Mouse (Mus musculus) T-helper 2 cell (primary cell): ENCODE data around the gene Ptpn6.

Experiments
- in situ Hi-C: fragments of 300-600 bp; cut with MboI, MseI; formaldehyde crosslinking; loops from one replicate; pipeline ENCODE4 v1.15.1; 2025; ENCODE audit warnings: high pct_unique_total_duplicates

The Ptpn6 gene

DNA sequence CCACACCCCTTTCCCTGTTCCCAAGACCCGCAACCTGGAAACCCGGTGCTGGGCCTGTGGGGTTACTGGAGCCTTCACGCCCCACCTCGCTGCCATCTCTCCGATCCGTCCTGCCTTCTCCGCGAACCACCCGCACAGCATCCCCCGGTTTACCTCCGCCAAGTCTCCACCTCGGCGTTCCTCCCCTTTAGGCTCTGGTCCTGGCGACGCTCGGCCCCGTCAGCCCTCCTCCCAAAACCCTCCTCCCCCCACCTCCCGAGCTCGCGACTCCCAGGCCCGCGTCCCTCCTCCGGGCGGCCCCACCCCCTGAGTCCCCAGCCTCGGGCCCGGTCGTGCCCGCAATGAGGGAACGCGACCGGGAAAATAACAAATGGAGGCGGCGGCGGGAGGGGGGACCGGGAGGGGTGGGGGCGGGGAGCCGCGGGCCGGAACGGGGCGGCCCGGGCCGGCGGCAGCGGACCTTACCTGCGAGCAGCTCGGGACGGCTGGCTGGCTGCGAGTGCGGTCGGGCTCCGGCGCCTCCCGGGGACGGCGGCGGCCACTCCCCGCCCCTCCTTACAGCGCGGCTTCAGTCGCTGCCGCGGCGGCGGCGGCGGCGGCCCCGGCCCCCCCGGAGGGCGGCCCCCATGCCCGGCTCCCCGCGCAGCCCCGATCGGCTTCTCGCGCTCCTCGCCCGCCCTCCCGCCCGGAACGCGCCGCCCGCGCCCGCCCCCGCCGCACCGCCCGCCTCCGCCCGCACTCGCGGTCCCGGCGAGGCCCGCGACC lies 17.5 kb upstream of the Ptpn6 start, which contains the start of the genes Gm45234 and Atn1:
Gene Gm45234 (minus strand): TSS at position 191 of the 765 bp plus-strand sequence.
Gene Atn1 (minus strand): TSS at position 694 of the 765 bp plus-strand sequence.
- in situ Hi-C loops = no loop called here

- in situ Hi-C loops = no loop called here
Measured at GRCm38 (mm10) chr6:124755306-124755705, 16.8 kb upstream of the Ptpn6 start.

- in situ Hi-C loops = no loop called here
Measured at GRCm38 (mm10) chr6:124753861-124754260, 15.3 kb upstream of the Ptpn6 start.

GRCm38 (mm10) chr6:124750405-124750804 lies 11.9 kb upstream of the Ptpn6 start:
- in situ Hi-C loops = no loop called here

DNA sequence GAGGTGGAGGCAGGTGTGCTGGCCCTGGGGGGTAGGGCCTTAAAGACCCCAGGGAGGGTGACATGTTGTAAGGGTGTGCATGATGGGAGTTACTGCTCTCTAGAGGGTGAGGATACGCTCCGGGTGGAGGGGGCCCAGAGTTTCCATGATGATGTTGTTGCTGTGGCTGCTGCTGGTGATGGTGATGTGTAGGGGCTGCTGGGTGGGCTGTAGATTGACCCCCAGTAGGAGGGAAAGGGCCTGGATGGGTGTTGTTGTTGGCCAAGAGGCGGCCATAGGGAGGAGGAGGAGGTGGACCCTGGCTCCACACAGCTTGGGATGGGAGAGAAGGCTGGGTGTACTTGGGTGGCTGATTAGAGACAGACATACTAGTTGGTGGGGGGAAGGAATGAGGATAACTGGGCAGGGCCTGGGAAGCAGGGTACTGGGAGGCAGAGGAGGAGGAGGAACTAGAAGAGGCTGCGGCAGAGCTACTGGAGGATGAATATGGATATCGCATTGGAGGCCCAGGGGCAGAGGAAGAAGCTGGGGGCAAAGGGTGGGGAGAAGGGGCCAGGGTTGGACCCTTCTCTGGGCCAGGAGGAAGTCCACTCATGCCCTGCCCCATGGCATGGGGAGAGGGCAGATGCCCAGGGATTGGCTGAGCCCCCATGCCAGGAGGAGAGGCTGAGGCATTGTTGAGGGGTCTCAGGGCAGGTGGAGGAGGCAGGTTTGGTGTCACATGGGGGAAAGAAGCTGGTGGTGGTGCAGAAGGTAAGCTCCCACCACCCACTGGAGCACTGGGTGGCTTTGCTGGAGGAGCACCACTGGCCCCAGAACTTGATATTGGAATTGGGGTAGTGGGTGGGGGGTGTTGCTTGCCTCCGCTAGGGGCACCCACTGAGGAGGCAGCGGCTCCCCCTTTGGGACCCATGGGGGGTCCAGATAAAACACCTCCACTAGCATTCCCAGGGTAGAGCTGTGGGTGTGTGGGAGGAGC lies 8.4 kb upstream of the Ptpn6 start:
- in situ Hi-C loops = no loop called here

- in situ Hi-C loops = no loop called here
Measured at GRCm38 (mm10) chr6:124746296-124746605, 7.7 kb upstream of the Ptpn6 start.

DNA sequence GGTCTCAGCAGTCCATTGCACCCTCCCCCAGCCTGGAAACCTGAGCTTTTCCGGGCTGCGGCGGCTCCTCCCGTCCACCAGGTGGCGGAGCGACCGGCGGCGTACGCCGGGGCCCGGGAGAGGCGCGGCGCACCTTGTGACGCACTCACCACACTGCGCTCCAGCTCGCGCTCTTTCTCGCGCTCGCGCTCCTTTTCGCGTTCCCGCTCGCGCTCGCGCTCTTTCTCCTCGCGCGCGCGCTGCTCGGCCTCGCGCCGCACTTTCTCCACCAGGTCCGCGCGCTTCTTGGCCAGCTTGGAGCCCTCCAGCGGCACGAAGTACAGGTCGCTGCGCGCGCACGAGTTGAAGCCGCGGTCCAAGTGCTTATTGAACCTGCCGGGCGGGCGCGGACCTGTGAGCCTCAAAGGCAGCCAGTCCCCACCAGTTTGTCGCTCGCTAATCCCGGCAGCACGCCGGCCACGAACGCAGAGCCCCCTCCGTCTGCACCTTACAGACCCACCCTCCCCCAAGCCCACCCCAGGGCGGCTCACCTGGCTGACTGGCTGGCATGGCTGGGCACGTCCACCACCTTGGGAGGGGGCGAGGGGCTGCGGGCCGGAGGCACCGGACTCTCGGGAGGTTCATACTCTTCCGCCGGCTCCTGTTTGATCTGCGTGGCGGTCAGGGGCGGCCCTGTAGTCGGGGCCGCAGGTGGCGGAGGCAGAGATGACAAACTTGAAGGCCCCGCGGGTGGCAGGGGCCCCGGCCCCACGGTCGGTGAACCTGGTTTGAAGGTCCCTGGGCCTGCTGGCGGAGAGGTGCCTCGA lies 7.2 kb upstream of the Ptpn6 start:
- in situ Hi-C loops = no loop called here

GRCm38 (mm10) chr6:124744755-124745321 lies 6.3 kb upstream of the Ptpn6 start:
- in situ Hi-C loops = no loop called here

GRCm38 (mm10) chr6:124743647-124744046 lies 5.1 kb upstream of the Ptpn6 start:
- in situ Hi-C loops = no loop called here

GRCm38 (mm10) chr6:124742839-124743514 lies 4.5 kb upstream of the Ptpn6 start:
- in situ Hi-C loops = no loop called here

- in situ Hi-C loops = no loop called here
Measured at GRCm38 (mm10) chr6:124741842-124742241, 3.3 kb upstream of the Ptpn6 start.

- in situ Hi-C loops = no loop called here
Measured at GRCm38 (mm10) chr6:124740888-124741761, 2.6 kb upstream of the Ptpn6 start, which contains the start of gene Grcc10. Grcc10 (minus strand) TSS chr6:124741374.

- in situ Hi-C loops = no loop called here
Measured at GRCm38 (mm10) chr6:124740211-124740887, 1.8 kb upstream of the Ptpn6 start.

GRCm38 (mm10) chr6:124739231-124739796 lies 800 bp upstream of the Ptpn6 start:
- in situ Hi-C loops = no loop called here

DNA sequence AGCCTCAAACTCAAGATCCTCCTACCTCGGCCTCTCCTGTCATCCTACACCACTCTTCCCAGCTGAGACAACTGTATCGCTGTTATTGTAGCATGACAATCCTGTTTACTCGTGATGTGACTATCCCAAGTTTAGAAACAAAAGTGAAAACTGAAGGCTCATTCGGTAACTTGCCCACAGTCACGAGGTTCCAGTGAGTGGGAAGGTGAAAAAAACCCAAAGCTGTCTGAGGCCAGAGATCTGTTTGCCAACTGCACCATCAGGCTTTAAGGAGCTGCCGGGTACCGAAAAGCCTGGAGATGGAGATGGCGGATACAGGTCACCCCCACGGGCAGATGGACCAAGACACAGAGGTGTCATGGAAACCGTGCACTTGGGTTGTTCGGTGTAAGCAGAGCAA lies 1.5 kb downstream of the Ptpn6 start:
- in situ Hi-C loops = no loop called here

GRCm38 (mm10) chr6:124734417-124734816 lies 4.1 kb downstream of the Ptpn6 start:
- in situ Hi-C loops = no loop called here

GRCm38 (mm10) chr6:124732476-124733370 lies 5.8 kb downstream of the Ptpn6 start:
- in situ Hi-C loops = no loop called here

DNA sequence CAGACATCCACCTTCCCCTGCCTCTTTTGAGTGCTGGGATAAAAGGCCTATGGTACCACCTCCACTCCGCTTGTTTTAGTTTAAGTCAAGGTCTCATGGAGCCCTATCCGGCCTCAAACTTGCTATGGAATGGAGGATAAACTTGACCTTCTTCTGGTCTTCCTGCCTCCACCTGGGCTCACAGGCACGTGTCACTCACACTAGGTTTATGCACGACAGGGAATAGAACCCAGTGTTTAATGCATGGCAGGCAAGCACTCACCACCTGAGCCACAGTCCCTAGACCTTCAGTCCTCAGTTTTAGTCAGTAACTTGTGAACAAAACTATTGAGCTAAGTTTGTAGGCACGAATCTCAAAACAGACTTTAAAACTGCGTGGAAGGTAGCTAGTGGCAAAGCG lies 7.5 kb downstream of the Ptpn6 start:
- in situ Hi-C loops = no loop called here
